Mouse (Mus musculus) lung, postnatal 0 days (tissue): ENCODE data around the gene Gm20388.

ENCODE experiments used
- CTCF ChIP-seq: IDR thresholded peaks from 2 replicates; pipeline ENCODE4 v1.5.1; 2016; ENCODE audit warnings: antibody characterized with exemption, mild to moderate bottlenecking
- EP300 ChIP-seq: IDR thresholded peaks from 2 replicates; pipeline ENCODE4 v1.6.1; 2016; ENCODE audit warnings: antibody characterized with exemption, mild to moderate bottlenecking, control low read depth

- TF ChIP-seq CTCF (no peak), EP300 (no peak)
Measured at GRCm38 (mm10) chr8:124263058-124263457, 4352.4 kb downstream of the Gm20388 start.
